Mouse (Mus musculus) MEL (cell line): ENCODE data around the gene Rdh7. TPM values are rescaled to one million over a fixed set of nuclear protein-coding genes. Genes with fewer than 3 reads are reported as not detected.
A peak's percentile ranks its signal among the peaks of the same experiment; 100 is the strongest.

Experiments used
- DNase-seq: peaks from one replicate; pipeline ENCODE4 v3.0.0; 2011; ENCODE audit warnings: low read depth, low spot score
- H3K27ac ChIP-seq: 2 replicates; pipeline ENCODE4 v1.5.1; 2012; ENCODE audit warnings: low read depth, mild to moderate bottlenecking, control low read depth, low read length, moderate library complexity; ENCODE audit not compliant: control insufficient read depth
- H3K27me3 ChIP-seq, 2 experiments: fragments of 150-350 bp in 1 of 2; sonication (generic) in 1 of 2; 2 replicates each; pipeline ENCODE4 v1.6.1; 2012; ENCODE audit warnings: low read length in 2 of 2, mild to moderate bottlenecking in 2 of 2, improper control_type of control experiment in 1 of 2, moderate library complexity in 1 of 2; ENCODE audit not compliant: insufficient read depth in 2 of 2, control insufficient read depth in 1 of 2
- H3K36me3 ChIP-seq, 2 experiments: 2 replicates each; pipeline ENCODE4 v1.6.1; 2012 to 2014; ENCODE audit warnings: low read length in 2 of 2, improper control_type of control experiment in 1 of 2, inconsistent platforms in 1 of 2, mild to moderate bottlenecking in 1 of 2; ENCODE audit not compliant: insufficient read depth in 2 of 2, control insufficient read depth in 1 of 2
- H3K4me1 ChIP-seq, 2 experiments: fragments of 150-350 bp in 1 of 2; sonication (generic) in 1 of 2; 2 replicates each; pipeline ENCODE4 v1.6.1; 2012; ENCODE audit warnings: low read length in 2 of 2, improper control_type of control experiment in 1 of 2, mild to moderate bottlenecking in 1 of 2; ENCODE audit not compliant: insufficient read depth in 2 of 2, control insufficient read depth in 1 of 2
- H3K4me3 ChIP-seq, 2 experiments: fragments of 150-350 bp in 1 of 2; sonication (generic) in 1 of 2; 2 replicates each; pipeline ENCODE4 v1.5.1; 2012; ENCODE audit warnings: low read depth in 2 of 2, low read length in 2 of 2, mild to moderate bottlenecking in 2 of 2, moderate library complexity in 2 of 2, control low read depth in 1 of 2, improper control_type of control experiment in 1 of 2; ENCODE audit not compliant: control insufficient read depth in 1 of 2, insufficient read depth in 1 of 2
- H3K79me2 ChIP-seq: 2 replicates; pipeline ENCODE4 v1.6.1; 2012; ENCODE audit warnings: mild to moderate bottlenecking, low read length, moderate library complexity; ENCODE audit not compliant: control insufficient read depth, poor library complexity, insufficient read depth
- H3K9ac ChIP-seq: 2 replicates; pipeline ENCODE4 v1.6.1; 2012; ENCODE audit warnings: low read depth, mild to moderate bottlenecking, control low read depth, low read length, moderate library complexity; ENCODE audit not compliant: control insufficient read depth, poor library complexity, severe bottlenecking
- H3K9me3 ChIP-seq: fragments of 150-350 bp; sonication (generic); replicated peaks from 2 replicates; pipeline ENCODE4 v1.6.1; 2012; ENCODE audit warnings: mild to moderate bottlenecking, low read length, improper control_type of control experiment, moderate library complexity; ENCODE audit not compliant: insufficient read depth
- CTCF ChIP-seq, 3 experiments: IDR thresholded peaks in 2 of 3; conservative IDR thresholded peaks in 1 of 3; 2 replicates each; pipeline ENCODE4 v1.5.1; 2011 to 2012; ENCODE audit warnings: low read length in 3 of 3, low read depth in 2 of 3, mild to moderate bottlenecking in 2 of 3, improper control_type of control experiment in 1 of 3, inconsistent platforms in 1 of 3, mixed read lengths in 1 of 3, moderate library complexity in 1 of 3; ENCODE audit not compliant: control insufficient read depth in 1 of 3, insufficient read depth in 1 of 3, poor library complexity in 1 of 3, severe bottlenecking in 1 of 3
- E2F4 ChIP-seq: IDR thresholded peaks from 2 replicates; pipeline ENCODE4 v1.6.1; 2011; ENCODE audit warnings: low read depth, low read length, improper control_type of control experiment, borderline replicate concordance
- ELF1 ChIP-seq: IDR thresholded peaks from 2 replicates; pipeline ENCODE4 v1.6.1; 2014; ENCODE audit warnings: low read depth, mild to moderate bottlenecking, inconsistent platforms, low read length, improper control_type of control experiment, moderate library complexity
- ETS1 ChIP-seq: IDR thresholded peaks from 2 replicates; pipeline ENCODE4 v1.6.1; 2012; ENCODE audit warnings: low read depth, mild to moderate bottlenecking, inconsistent platforms, low read length, improper control_type of control experiment, moderate library complexity
- GABPA ChIP-seq: IDR thresholded peaks from 2 replicates; pipeline ENCODE4 v1.6.1; 2012; ENCODE audit warnings: low read depth, mild to moderate bottlenecking, inconsistent platforms, low read length, improper control_type of control experiment, moderate library complexity
- GATA1 ChIP-seq: IDR thresholded peaks from 2 replicates; pipeline ENCODE4 v1.6.1; 2011; ENCODE audit warnings: low read depth, low read length, improper control_type of control experiment
- HCFC1 ChIP-seq: IDR thresholded peaks from 2 replicates; pipeline ENCODE4 v1.6.1; 2012; ENCODE audit warnings: low read depth, mild to moderate bottlenecking, inconsistent platforms, low read length, improper control_type of control experiment, moderate library complexity
- JUND ChIP-seq: IDR thresholded peaks from 2 replicates; pipeline ENCODE4 v1.6.1; 2011; ENCODE audit warnings: low read depth, mild to moderate bottlenecking, improper control_type of control experiment, low read length
- MAFK ChIP-seq: IDR thresholded peaks from 2 replicates; pipeline ENCODE4 v1.6.1; 2011; ENCODE audit warnings: low read depth, mild to moderate bottlenecking, low read length, improper control_type of control experiment, borderline replicate concordance
- MAX ChIP-seq: IDR thresholded peaks from 2 replicates; pipeline ENCODE4 v1.6.1; 2011; ENCODE audit warnings: low read length, improper control_type of control experiment
- MAZ ChIP-seq: IDR thresholded peaks from 2 replicates; pipeline ENCODE4 v1.6.1; 2012; ENCODE audit warnings: low read depth, mild to moderate bottlenecking, inconsistent platforms, low read length, improper control_type of control experiment
- MXI1 ChIP-seq: IDR thresholded peaks from 2 replicates; pipeline ENCODE4 v1.6.1; 2011; ENCODE audit warnings: mild to moderate bottlenecking, low read depth, low read length, improper control_type of control experiment
- MYB ChIP-seq: IDR thresholded peaks from 2 replicates; pipeline ENCODE4 v1.6.1; 2011; ENCODE audit warnings: mild to moderate bottlenecking, low read depth, low read length, improper control_type of control experiment
- NELFE ChIP-seq: IDR thresholded peaks from 2 replicates; pipeline ENCODE4 v1.6.1; 2011; ENCODE audit warnings: low read depth, low read length, improper control_type of control experiment
- POLR2A ChIP-seq, 2 experiments: IDR thresholded peaks; 2 replicates each; pipeline ENCODE4 v1.6.1; 2011 to 2012; ENCODE audit warnings: low read length in 2 of 2, mild to moderate bottlenecking in 2 of 2, control low read depth in 1 of 2, improper control_type of control experiment in 1 of 2, low read depth in 1 of 2, moderate library complexity in 1 of 2; ENCODE audit not compliant: control insufficient read depth in 1 of 2, insufficient read depth in 1 of 2, poor library complexity in 1 of 2
- POLR2AphosphoS5 ChIP-seq: IDR thresholded peaks from 2 replicates; pipeline ENCODE4 v1.6.1; 2012; ENCODE audit warnings: low read depth, borderline replicate concordance, mild to moderate bottlenecking, inconsistent platforms, low read length, moderate library complexity, mixed read lengths
- RAD21 ChIP-seq: IDR thresholded peaks from 2 replicates; pipeline ENCODE4 v1.6.1; 2011; ENCODE audit warnings: mild to moderate bottlenecking, low read depth, low read length, improper control_type of control experiment
- SMC3 ChIP-seq: IDR thresholded peaks from 2 replicates; pipeline ENCODE4 v1.6.1; 2011; ENCODE audit warnings: low read depth, low read length, improper control_type of control experiment
- TAL1 ChIP-seq: IDR thresholded peaks from 2 replicates; pipeline ENCODE4 v1.6.1; 2012; ENCODE audit warnings: mild to moderate bottlenecking, inconsistent platforms, low read length, moderate library complexity, mixed read lengths
- UBTF ChIP-seq: IDR thresholded peaks from 2 replicates; pipeline ENCODE4 v1.6.1; 2012; ENCODE audit warnings: low read depth, mild to moderate bottlenecking, inconsistent platforms, low read length, improper control_type of control experiment, moderate library complexity, borderline replicate concordance; ENCODE audit not compliant: insufficient read depth
- USF2 ChIP-seq, 2 experiments: IDR thresholded peaks; 2 replicates each; pipeline ENCODE4 v1.6.1; 2011 to 2012; ENCODE audit warnings: improper control_type of control experiment in 2 of 2, low read length in 2 of 2, borderline replicate concordance in 1 of 2, inconsistent platforms in 1 of 2, low read depth in 1 of 2, mild to moderate bottlenecking in 1 of 2; ENCODE audit not compliant: insufficient read depth in 1 of 2
- ZC3H11A ChIP-seq: IDR thresholded peaks from 2 replicates; pipeline ENCODE4 v1.6.1; 2012; ENCODE audit warnings: low read depth, mild to moderate bottlenecking, inconsistent platforms, low read length, improper control_type of control experiment
- ZKSCAN1 ChIP-seq: IDR thresholded peaks from 2 replicates; pipeline ENCODE4 v1.6.1; 2012; ENCODE audit warnings: low read depth, mild to moderate bottlenecking, inconsistent platforms, low read length, improper control_type of control experiment, moderate library complexity
- ZMIZ1 ChIP-seq: IDR thresholded peaks from 2 replicates; pipeline ENCODE4 v1.6.1; 2012; ENCODE audit warnings: low read depth, mild to moderate bottlenecking, inconsistent platforms, low read length, improper control_type of control experiment, moderate library complexity
- ZNF384 ChIP-seq: IDR thresholded peaks from 2 replicates; pipeline ENCODE4 v1.6.1; 2012; ENCODE audit warnings: low read depth, mild to moderate bottlenecking, inconsistent platforms, low read length, improper control_type of control experiment
- polyA plus RNA-seq, 2 experiments: library from polyadenylated mRNA; stranded (reverse) in 1 of 2; unstranded in 1 of 2; fragments of >175 nt in 1 of 2; fragments of >200 nt in 1 of 2; gene quantifications; 2 replicates each; pipeline versions ENCODE4 v1.2.1 to v1.2.4; 2012; ENCODE audit warnings: low replicate concordance in 2 of 2, low read depth in 1 of 2; ENCODE audit not compliant: insufficient read length in 2 of 2, insufficient read depth in 1 of 2, missing spikeins in 1 of 2
- total RNA-seq: library from RNA; depleted of rRNA; stranded (reverse); fragments of 300-350 nt; gene quantifications from 2 replicates; pipeline ENCODE4 v1.2.3, GENCODE M21; 2012; rRNA removed

The Rdh7 gene
- not detected in 2 replicates for total RNA-seq
- not detected for polyA plus RNA-seq

GRCm38 (mm10) chr10:127888605-127889004, at the start of gene Rdh7:
TSS of gene Rdh7 (minus strand) at chr10:127888817.
- Histone ChIP-seq H3K4me1 (no peaks in the 10 kb centered on the region), H3K4me3 (no peak within 1 kb of the TSS), H3K79me2 (no peaks in the 10 kb centered on the region), H3K27me3 (peaks cover 7 to 8% of the 10 kb centered on the region in 2 experiments), H3K36me3 (no peaks in the 10 kb centered on the region), H3K9me3 (no peaks in the 10 kb centered on the region), H3K27ac (no peak within 1 kb of the TSS), H3K9ac (no peak within 1 kb of the TSS)
- no peak for TF ChIP-seq POLR2A (IDR thresholded peaks at IDR 0.05; ENCODE audit: control insufficient read depth in 1 of 2, insufficient read depth in 1 of 2, low read depth in 1 of 2, low read length in 2 of 2, poor library complexity in 1 of 2)
- TF ChIP-seq USF2 (IDR thresholded peaks at IDR 0.05; ENCODE audit: borderline replicate concordance in 1 of 2, insufficient read depth in 1 of 2, low read depth in 1 of 2, low read length in 2 of 2), result no peak
- TF ChIP-seq JUND, result no peak
- TF ChIP-seq UBTF, result no peak
- no peak for TF ChIP-seq ETS1
- TF ChIP-seq MYB, result no peak
- no peak for TF ChIP-seq ZC3H11A
- TF ChIP-seq POLR2AphosphoS5, result no peak
- TF ChIP-seq MAFK, result no peak
- no peak for TF ChIP-seq HCFC1
- no peak for TF ChIP-seq E2F4
- TF ChIP-seq TAL1, result no peak
- TF ChIP-seq ZMIZ1, result no peak
- no peak for DNase-seq

GRCm38 (mm10) chr10:127937428-127938010, 48.9 kb upstream of the Rdh7 start:
- Histone ChIP-seq H3K4me1 (peaks cover 0 to 7% of the 10 kb centered on the region in 2 experiments; a peak in 1 of 4 replicates), H3K9ac (peak overlapping the region; percentile 51), H3K9me3 (no peaks in the 10 kb centered on the region), H3K4me3 (peak overlapping the region; percentile 14 to 65; a peak in 3 of 4 replicates), H3K27me3 (peaks cover 0 to 2% of the 10 kb centered on the region in 2 experiments; a peak in 1 of 4 replicates), H3K36me3 (peaks cover 0 to 3% of the 10 kb centered on the region in 2 experiments; a peak in 1 of 4 replicates), H3K27ac (no peak overlapping the region), H3K79me2 (no peaks in the 10 kb centered on the region)
- no peak for TF ChIP-seq NELFE
- no peak for TF ChIP-seq ZKSCAN1
- no peak for TF ChIP-seq GABPA
- TF ChIP-seq CTCF (IDR thresholded peaks at IDR 0.05 in 2 of 3, conservative IDR thresholded peaks at IDR 0.05 in 1 of 3; ENCODE audit: control insufficient read depth in 1 of 3, insufficient read depth in 1 of 3, low read depth in 2 of 3, low read length in 3 of 3, poor library complexity in 1 of 3, severe bottlenecking in 1 of 3), result peak; percentile 43 to 80 (median 65)
- TF ChIP-seq JUND, result peak; percentile 98
- TF ChIP-seq ZNF384, result peak; percentile 93
- TF ChIP-seq UBTF, result no peak
- TF ChIP-seq E2F4, result no peak
- no peak for TF ChIP-seq GATA1
- 0 out of 2 replicates have a peak, but pooled peaks have one; percentile 32 for TF ChIP-seq MAZ
- TF ChIP-seq SMC3, result peak; percentile 78
- no peak for TF ChIP-seq ETS1
- TF ChIP-seq ZC3H11A, result peak; percentile 91
- no peak for TF ChIP-seq POLR2A (IDR thresholded peaks at IDR 0.05; ENCODE audit: control insufficient read depth in 1 of 2, insufficient read depth in 1 of 2, low read depth in 1 of 2, low read length in 2 of 2, poor library complexity in 1 of 2)
- TF ChIP-seq ELF1, result 0 out of 2 replicates have a peak, but pooled peaks have one; percentile 12
- TF ChIP-seq MXI1, result 0 out of 2 replicates have a peak, but pooled peaks have one; percentile 33
- TF ChIP-seq MAX, result no peak
- TF ChIP-seq RAD21, result peak; percentile 87
- DNase-seq, result peak; percentile 76
